Mouse (Mus musculus) megakaryocyte, embryonic 14.5 days (primary cell): ENCODE results near the gene Cntrob.

Experiments used
- FLI1 ChIP-seq: IDR thresholded peaks from 2 replicates; pipeline ENCODE4 v1.6.1; 2012; ENCODE audit warnings: low read length, inconsistent platforms, mixed read lengths
- GATA1 ChIP-seq: IDR thresholded peaks from 3 replicates; pipeline ENCODE4 v1.6.1; 2012; ENCODE audit warnings: mixed read lengths, low read length, inconsistent platforms, borderline replicate concordance

DNA sequence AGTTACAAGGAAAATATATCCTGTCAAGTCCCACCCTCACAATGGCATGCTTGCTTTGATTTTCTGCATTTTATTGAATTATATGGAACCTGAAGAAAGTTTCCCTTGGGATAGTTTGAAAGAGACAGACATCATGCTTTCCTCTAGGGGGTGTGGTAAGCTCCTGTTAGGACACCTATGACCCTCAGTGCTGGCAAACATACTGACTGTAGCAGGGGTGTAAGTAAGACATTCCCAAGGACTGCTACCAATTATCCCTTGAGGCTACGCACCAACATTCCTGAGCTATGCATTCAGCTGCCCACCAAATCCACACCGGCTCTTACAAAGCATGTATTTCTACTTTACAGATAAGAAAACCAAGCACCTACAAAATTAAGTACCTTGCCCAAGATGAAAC lies 38.9 kb upstream of the Cntrob start:
- TF ChIP-seq GATA1 (no peak), FLI1 (no peak)
